Mouse (Mus musculus): ENCODE measurements around the gene Zmiz1.

DNA sequence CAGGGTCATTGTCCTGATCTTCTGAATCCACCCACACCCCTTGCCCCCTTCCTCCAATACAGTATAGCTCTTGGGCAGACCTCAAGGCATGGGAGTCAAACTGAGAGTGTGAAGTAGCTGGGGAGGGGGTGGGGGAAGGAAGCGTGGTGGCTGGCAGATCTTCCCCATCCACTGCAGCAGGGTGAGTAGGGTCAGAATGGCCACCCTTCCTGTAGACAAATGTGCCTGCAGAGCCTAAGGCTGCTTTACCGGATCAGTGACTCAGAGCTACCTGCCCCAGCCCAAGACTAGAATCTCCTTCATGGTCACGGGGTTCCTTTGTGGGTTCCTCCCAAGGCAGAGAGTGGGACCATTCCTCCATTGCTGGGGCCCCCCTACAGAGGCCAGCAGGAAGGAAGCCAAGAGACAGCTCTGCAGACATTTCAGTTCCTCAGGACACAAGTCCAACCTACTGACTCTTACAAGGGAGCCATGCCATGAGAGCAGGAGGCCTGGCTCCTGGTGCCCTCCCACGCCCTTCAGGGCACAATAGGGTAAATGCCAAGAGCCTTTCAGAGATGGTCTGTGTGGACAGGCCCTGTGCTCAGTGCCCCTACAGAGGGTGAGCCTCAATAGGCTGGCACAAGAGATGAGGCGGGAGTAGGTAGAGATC, 169.6 kb downstream of the Zmiz1 start:
- TF ChIP-seq CTCF (IDR thresholded peaks at IDR 0.05): no peak
- no peak for TF ChIP-seq EP300 (IDR thresholded peaks at IDR 0.05)
